Mouse (Mus musculus) heart, postnatal 14 days (tissue): Measurements from ENCODE around the gene Apoc2. TPM values are rescaled to one million over a fixed set of nuclear protein-coding genes. Genes with fewer than 3 reads are reported as not detected.

ENCODE experiments used
- DNase-seq, 2 experiments: peaks; one replicate each; pipeline ENCODE4 v3.0.0; 2021 to 2022
- intact Hi-C: fragments of 180-260 bp; cut with DNase I; formaldehyde crosslinking; loops from one replicate; pipeline ENCODE4 v1.15.1; 2025
- total RNA-seq, 2 experiments: library from RNA; stranded (reverse); gene quantifications; 2 replicates each; pipeline ENCODE4 v1.2.3; 2021

Gene Apoc2
- total RNA-seq, 2 experiments from 2014 or later, result 0.41 to 0.55 TPM

- DNase-seq, result no peak
- intact Hi-C loops, result no loop called here
Observed at GRCm38 (mm10) chr7:19683771-19684201, 6.0 kb upstream of the Apoc2 start.

- intact Hi-C loops, result no loop called here
- no peak for DNase-seq
Observed at GRCm38 (mm10) chr7:19682979-19683378, 5.2 kb upstream of the Apoc2 start.

GRCm38 (mm10) chr7:19681202-19681694, 3.5 kb upstream of the Apoc2 start, which contains the start of the genes Gm44805 and Apoc4:
Gm44805 (minus strand) TSS chr7:19681423.
Apoc4 (minus strand) TSS chr7:19681479.
- DNase-seq, result no peak
- intact Hi-C loops, result no loop called here

GRCm38 (mm10) chr7:19680702-19681101, 3.0 kb upstream of the Apoc2 start:
- no peak for DNase-seq
- intact Hi-C loops, result no loop called here

GRCm38 (mm10) chr7:19678901-19679300, 1.2 kb upstream of the Apoc2 start:
- DNase-seq, result no peak
- intact Hi-C loops, result no loop called here

GRCm38 (mm10) chr7:19676662-19677061, 1.1 kb downstream of the Apoc2 start:
- no peak for DNase-seq
- intact Hi-C loops, result no loop called here

- DNase-seq, result no peak
- intact Hi-C loops, result no loop called here
Observed at GRCm38 (mm10) chr7:19675824-19676223, 1.9 kb downstream of the Apoc2 start.

- DNase-seq, result no peak
- intact Hi-C loops, result no loop called here
Observed at GRCm38 (mm10) chr7:19673083-19673699, 4.5 kb downstream of the Apoc2 start.

GRCm38 (mm10) chr7:19671511-19671910, 6.2 kb downstream of the Apoc2 start:
- DNase-seq, result no peak
- intact Hi-C loops, result no loop called here

GRCm38 (mm10) chr7:19668947-19669721, 8.6 kb downstream of the Apoc2 start:
- intact Hi-C loops, result loop anchor here (1.0 to 5.0 kb wide), 3 partner anchors 32 to 113 kb away; no protein-coding TSS in a partner anchor
- peak; percentile 91 to 95 for DNase-seq

- intact Hi-C loops, result loop anchor here (5.0 kb wide), 1 partner anchor 115 kb away; no protein-coding TSS in a partner anchor
- no peak for DNase-seq
Observed at GRCm38 (mm10) chr7:19667434-19667833, 10.3 kb downstream of the Apoc2 start.

- intact Hi-C loops, result loop anchor here (5.0 kb wide), 1 partner anchor 116 kb away; no protein-coding TSS in a partner anchor
- DNase-seq, result no peak
Observed at GRCm38 (mm10) chr7:19666750-19667149, 11.0 kb downstream of the Apoc2 start.

- intact Hi-C loops, result loop anchor here (5.0 kb wide), 1 partner anchor 117 kb away; no protein-coding TSS in a partner anchor
- DNase-seq, result peak; percentile 96 to 97
Observed at GRCm38 (mm10) chr7:19664955-19665841, 12.5 kb downstream of the Apoc2 start, which contains the start of gene Clptm1. Clptm1 (minus strand) TSS chr7:19665033.

GRCm38 (mm10) chr7:19664455-19664954, 13.2 kb downstream of the Apoc2 start:
- DNase-seq, result no peak
- intact Hi-C loops, result no loop called here

- intact Hi-C loops, result no loop called here
- no peak for DNase-seq
Observed at GRCm38 (mm10) chr7:19663940-19664339, 13.8 kb downstream of the Apoc2 start.

- intact Hi-C loops, result no loop called here
- DNase-seq, result peak; percentile 47 to 67
Observed at GRCm38 (mm10) chr7:19652614-19653013, 25.1 kb downstream of the Apoc2 start.

GRCm38 (mm10) chr7:19651063-19651786, 26.5 kb downstream of the Apoc2 start:
- no peak for DNase-seq
- intact Hi-C loops, result no loop called here

GRCm38 (mm10) chr7:19641223-19641622, 36.5 kb downstream of the Apoc2 start:
- no peak for DNase-seq
- intact Hi-C loops, result no loop called here

- DNase-seq, result no peak
- intact Hi-C loops, result no loop called here
Observed at GRCm38 (mm10) chr7:19635074-19635827, 42.5 kb downstream of the Apoc2 start.
